Mouse (Mus musculus) CH12.LX (cell line): ENCODE data around the gene Cd300a. TPM values are rescaled to one million over a fixed set of nuclear protein-coding genes. Genes with fewer than 3 reads are reported as not detected.
"Not testable (repeated sequence)": the region's sequence is repeated elsewhere in the genome, so short reads cannot be mapped to it uniquely, and the experiment has no call there.

Experiments
- DNase-seq: peaks from one replicate; pipeline ENCODE4 v3.0.0-alpha.2; 2013; ENCODE audit errors: extremely low read depth
- H3K27ac ChIP-seq: 2 replicates; pipeline ENCODE4 v1.5.1; 2012; ENCODE audit warnings: low read depth, mild to moderate bottlenecking, control low read depth, moderate library complexity; ENCODE audit not compliant: insufficient read depth
- H3K27me3 ChIP-seq: replicated peaks from 2 replicates; pipeline ENCODE3; 2012; ENCODE audit warnings: inconsistent platforms
- H3K36me3 ChIP-seq, 2 experiments: replicated peaks in 1 of 2; 2 replicates each; pipeline versions ENCODE3 to v1.6.1; 2012; ENCODE audit warnings: inconsistent platforms in 1 of 2, low read length in 1 of 2, mild to moderate bottlenecking in 1 of 2, mixed read lengths in 1 of 2, moderate library complexity in 1 of 2; ENCODE audit not compliant: control insufficient read depth in 1 of 2, insufficient read depth in 1 of 2
- H3K4me1 ChIP-seq, 2 experiments: 2 replicates each; pipeline ENCODE4 v1.6.1; 2012; ENCODE audit warnings: inconsistent platforms in 1 of 2, moderate library complexity in 1 of 2; ENCODE audit not compliant: insufficient read depth in 2 of 2, control insufficient read depth in 1 of 2
- H3K4me2 ChIP-seq: 2 replicates; pipeline ENCODE4 v1.6.1; 2012; ENCODE audit warnings: low read depth, mild to moderate bottlenecking, control low read depth; ENCODE audit not compliant: poor library complexity, insufficient read depth, severe bottlenecking
- H3K4me3 ChIP-seq, 3 experiments: fragments of 150-350 bp in 1 of 3; sonication (generic) in 1 of 3; replicated peaks in 1 of 3; 2 replicates each; pipeline versions ENCODE3 to v1.5.1; 2011 to 2012; ENCODE audit warnings: low read depth in 2 of 3, low read length in 2 of 3, mild to moderate bottlenecking in 2 of 3, moderate library complexity in 2 of 3, control low read depth in 1 of 3, improper control_type of control experiment in 1 of 3, inconsistent platforms in 1 of 3, mixed read lengths in 1 of 3; ENCODE audit not compliant: poor library complexity in 1 of 3
- H3K79me2 ChIP-seq: replicated peaks from 2 replicates; pipeline ENCODE4 v1.6.1; 2012; ENCODE audit warnings: mild to moderate bottlenecking, moderate library complexity; ENCODE audit not compliant: control insufficient read depth, poor library complexity, insufficient read depth, severe bottlenecking; ENCODE audit errors: extremely low read depth
- H3K9ac ChIP-seq: 2 replicates; pipeline ENCODE4 v1.6.1; 2012; ENCODE audit warnings: low read depth, mild to moderate bottlenecking, control low read depth, moderate library complexity; ENCODE audit not compliant: insufficient read depth
- H3K9me3 ChIP-seq: replicated peaks from 2 replicates; pipeline ENCODE3; 2012; ENCODE audit warnings: low read length, inconsistent platforms, mixed read lengths
- BHLHE40 ChIP-seq: IDR thresholded peaks from 2 replicates; pipeline ENCODE4 v1.6.1; 2011; ENCODE audit warnings: mild to moderate bottlenecking, low read depth, low read length, improper control_type of control experiment
- CHD1 ChIP-seq: IDR thresholded peaks from 2 replicates; pipeline ENCODE4 v1.6.1; 2012; ENCODE audit warnings: low read depth, low read length, improper control_type of control experiment, inconsistent platforms
- CTCF ChIP-seq, 2 experiments: IDR thresholded peaks in 1 of 2; conservative IDR thresholded peaks in 1 of 2; 2 replicates each; pipeline ENCODE4 v1.5.1; 2011 to 2012; ENCODE audit warnings: low read depth in 2 of 2, low read length in 2 of 2, improper control_type of control experiment in 1 of 2, inconsistent platforms in 1 of 2, mild to moderate bottlenecking in 1 of 2, moderate library complexity in 1 of 2
- E2F4 ChIP-seq: IDR thresholded peaks from 2 replicates; pipeline ENCODE4 v1.6.1; 2011; ENCODE audit warnings: low read depth, low read length, improper control_type of control experiment; ENCODE audit not compliant: insufficient replicate concordance
- GABPA ChIP-seq: IDR thresholded peaks from 2 replicates; pipeline ENCODE4 v1.6.1; 2012; ENCODE audit warnings: low read depth, low read length, improper control_type of control experiment, inconsistent platforms; ENCODE audit not compliant: insufficient replicate concordance
- MAFK ChIP-seq: IDR thresholded peaks from 2 replicates; pipeline ENCODE4 v1.6.1; 2011; ENCODE audit warnings: low read length, improper control_type of control experiment; ENCODE audit not compliant: insufficient replicate concordance
- MAX ChIP-seq: IDR thresholded peaks from 2 replicates; pipeline ENCODE4 v1.6.1; 2011; ENCODE audit warnings: low read length, improper control_type of control experiment
- MAZ ChIP-seq: IDR thresholded peaks from 2 replicates; pipeline ENCODE4 v1.6.1; 2012; ENCODE audit warnings: low read depth, mild to moderate bottlenecking, inconsistent platforms, low read length, improper control_type of control experiment, moderate library complexity
- MYC ChIP-seq: IDR thresholded peaks from 2 replicates; pipeline ENCODE4 v1.6.1; 2011; ENCODE audit warnings: low read depth, mild to moderate bottlenecking, improper control_type of control experiment, low read length
- POLR2A ChIP-seq: IDR thresholded peaks from 2 replicates; pipeline ENCODE4 v1.6.1; 2011; ENCODE audit warnings: low read depth, mild to moderate bottlenecking, improper control_type of control experiment, low read length
- RAD21 ChIP-seq: IDR thresholded peaks from 2 replicates; pipeline ENCODE4 v1.6.1; 2011; ENCODE audit warnings: low read depth, mild to moderate bottlenecking, low read length, improper control_type of control experiment, moderate library complexity
- SIN3A ChIP-seq: IDR thresholded peaks from 2 replicates; pipeline ENCODE4 v1.6.1; 2012; ENCODE audit warnings: low read length, improper control_type of control experiment, inconsistent platforms
- SMC3 ChIP-seq: IDR thresholded peaks from 2 replicates; pipeline ENCODE4 v1.6.1; 2011; ENCODE audit warnings: low read depth, low read length, improper control_type of control experiment
- USF2 ChIP-seq: conservative IDR thresholded peaks from 2 replicates; pipeline ENCODE4 v1.6.1; 2011; ENCODE audit warnings: low read depth, low read length, improper control_type of control experiment
- ZC3H11A ChIP-seq: IDR thresholded peaks from 2 replicates; pipeline ENCODE4 v1.6.1; 2012; ENCODE audit warnings: low read depth, mild to moderate bottlenecking, inconsistent platforms, low read length, improper control_type of control experiment
- dilution Hi-C: fragments of 300-500 bp; cut with MboI; formaldehyde crosslinking; loops from 2 replicates; pipeline ENCODE4 v1.14.3; 2020; ENCODE audit warnings: low sequenced_read_pairs; ENCODE audit not compliant: extremely low pct_unique_long_range_greater_than_20kb, extremely low pct_ligation_motif_present
- in situ Hi-C: fragments of 300-500 bp; cut with MboI; formaldehyde crosslinking; loops from 3 replicates; pipeline ENCODE4 v1.14.3; 2019; ENCODE audit warnings: low sequenced_read_pairs, low pct_ligation_motif_present, low pct_unique_long_range_greater_than_20kb, mixed read lengths
- polyA plus RNA-seq: library from polyadenylated mRNA; unstranded; fragments of >175 nt; gene quantifications from 2 replicates; pipeline ENCODE4 v1.2.1, GENCODE M21; 2012; ENCODE audit warnings: low read depth; ENCODE audit not compliant: insufficient read length
- total RNA-seq, 2 experiments: library from RNA; depleted of rRNA; stranded (reverse); fragments of 300-350 nt in 1 of 2; fragments of >200 nt in 1 of 2; gene quantifications; 2 replicates each; pipeline ENCODE4 v1.2.3; 2012 to 2014

Gene Cd300a
- total and polyA plus RNA-seq, 3 experiments, result 0.13 to 1.0 (median 0.32) TPM

DNA sequence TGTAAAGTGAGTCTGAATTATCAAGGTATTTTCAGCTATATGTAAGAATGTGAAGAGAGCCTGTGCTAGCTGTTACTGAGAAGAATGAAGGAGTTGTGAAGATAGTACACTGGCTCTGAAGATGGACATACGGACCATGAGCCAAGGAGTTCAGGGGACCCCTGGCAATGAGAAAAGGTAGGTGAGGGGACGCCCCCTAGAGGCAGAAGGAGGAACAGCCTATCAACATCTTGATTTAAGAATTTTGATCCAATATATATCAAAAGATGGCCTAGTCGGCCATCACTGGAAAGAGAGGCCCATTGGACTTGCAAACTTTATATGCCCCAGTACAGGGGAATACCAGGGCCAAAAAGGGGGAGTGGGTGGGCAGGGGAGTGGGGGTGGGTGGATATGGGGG is 19.7 kb downstream of the Cd300a start:
- H3K27me3 ChIP-seq, H3K79me2 ChIP-seq, H3K4me1 ChIP-seq, H3K4me2 ChIP-seq, H3K9me3 ChIP-seq, H3K27ac ChIP-seq, in situ Hi-C loops, dilution Hi-C loops, H3K36me3 ChIP-seq, H3K4me3 ChIP-seq, H3K9ac ChIP-seq, DNase-seq: not testable (repeated sequence)
- peak; percentile 24 for TF ChIP-seq RAD21
- TF ChIP-seq SMC3, result peak; percentile 38; the same call in 1 of the 2 replicates
- TF ChIP-seq CTCF (conservative IDR thresholded peaks at IDR 0.05 in 1 of 2, IDR thresholded peaks at IDR 0.05 in 1 of 2; ENCODE audit: low read depth in 2 of 2, low read length in 2 of 2), result peak; percentile 56 to 66

- no peaks in the 10 kb centered on the region for H3K9me3 ChIP-seq
- no peaks in the 10 kb centered on the region for H3K79me2 ChIP-seq
- in situ Hi-C loops, result loop anchor here (5.0 kb wide), 1 partner anchor 36 kb away; no protein-coding TSS in a partner anchor
- no peak overlapping the region for H3K4me2 ChIP-seq
- H3K36me3 ChIP-seq, result no peaks in the 10 kb centered on the region
- TF ChIP-seq POLR2A (no peak), MYC (peak; percentile 78), SMC3 (peak; percentile 94), SIN3A (peak; percentile 22; the same call in 1 of the 2 replicates), MAZ (no peak), ZC3H11A (peak; percentile 75), CTCF (conservative IDR thresholded peaks at IDR 0.05 in 1 of 2, IDR thresholded peaks at IDR 0.05 in 1 of 2; ENCODE audit: low read depth in 2 of 2, low read length in 2 of 2) (peak; percentile 86 to 95), USF2 (no peak), RAD21 (peak; percentile 90), MAX (peak; percentile 94), MAFK (no peak)
- H3K9ac ChIP-seq, result no peak overlapping the region
- no peaks in the 10 kb centered on the region for H3K27me3 ChIP-seq
- peak; percentile 84 for DNase-seq
- no peak overlapping the region for H3K27ac ChIP-seq
- peaks cover 4 to 21% of the 10 kb centered on the region in 2 experiments; a peak in 2 of 4 replicates for H3K4me1 ChIP-seq
- dilution Hi-C loops, result no loop called here
- no peak overlapping the region for H3K4me3 ChIP-seq
Observed at GRCm38 (mm10) chr11:114912847-114913246, 23.0 kb downstream of the Cd300a start.

GRCm38 (mm10) chr11:114914978-114915377 is 25.1 kb downstream of the Cd300a start:
- dilution Hi-C loops, result no loop called here
- no peak overlapping the region for H3K9ac ChIP-seq
- no peak overlapping the region for H3K4me2 ChIP-seq
- TF ChIP-seq GABPA (no peak), E2F4 (no peak), BHLHE40 (peak; percentile 67), CHD1 (no peak)
- TF ChIP-seq, all 38 proteins: peak for 1
- H3K79me2 ChIP-seq, result no peaks in the 10 kb centered on the region
- in situ Hi-C loops, result loop anchor here (5.0 kb wide), 1 partner anchor 38 kb away; no protein-coding TSS in a partner anchor
- H3K4me1 ChIP-seq, result peaks cover 4 to 21% of the 10 kb centered on the region in 2 experiments; a peak in 2 of 4 replicates
- H3K9me3 ChIP-seq, result peaks cover 3% of the 10 kb centered on the region
- H3K36me3 ChIP-seq, result no peaks in the 10 kb centered on the region
- no peak for DNase-seq
- H3K27ac ChIP-seq, result no peak overlapping the region
- no peaks in the 10 kb centered on the region for H3K27me3 ChIP-seq
- H3K4me3 ChIP-seq, result no peak overlapping the region
